Mouse (Mus musculus): ENCODE results near the gene G3bp2.

DNA sequence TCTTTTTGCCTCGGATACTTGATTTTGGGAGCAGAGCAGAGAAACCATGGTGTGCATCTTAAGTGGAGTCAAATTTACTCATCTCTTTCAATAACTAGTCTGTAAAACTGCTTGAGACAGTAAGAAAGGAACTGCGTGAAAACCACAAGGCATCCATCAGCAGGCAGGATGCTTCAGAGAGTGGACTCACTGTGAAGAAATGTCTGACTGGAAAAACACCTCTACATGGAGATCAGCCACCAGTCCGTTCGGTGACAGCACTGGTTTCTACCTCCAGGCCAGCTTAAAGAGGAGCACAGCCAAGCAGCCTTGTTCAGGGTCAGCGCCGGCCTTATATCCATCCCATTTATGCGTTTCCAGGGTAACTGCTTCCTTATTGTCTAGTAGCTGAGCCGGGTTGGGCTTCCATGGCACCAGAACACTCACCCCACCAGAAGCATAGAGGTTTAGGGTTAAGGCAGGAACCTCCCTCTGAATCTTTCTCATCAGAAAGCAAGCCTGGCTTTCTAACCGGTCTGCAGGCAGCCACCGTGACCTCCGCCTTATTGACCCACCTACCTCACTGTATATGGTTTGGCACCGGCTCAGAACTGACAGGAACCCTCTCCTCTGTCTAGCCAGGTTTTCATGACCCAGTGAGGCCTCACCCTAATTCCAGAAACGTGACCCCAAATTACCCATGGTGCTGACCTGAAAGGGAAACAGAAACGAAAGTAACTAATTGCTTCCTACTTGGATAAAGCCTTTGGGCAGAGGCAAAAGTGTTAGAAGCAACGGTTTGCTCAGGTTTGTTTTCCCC is 9.9 kb upstream of the G3bp2 start:
- TF ChIP-seq POLR2A (IDR thresholded peaks at IDR 0.05; ENCODE audit: borderline replicate concordance, extremely low read depth, insufficient read depth, insufficient read length, poor library complexity, severe bottlenecking) (no peak), CTCF (IDR thresholded peaks at IDR 0.05; ENCODE audit: borderline replicate concordance, extremely low read depth, insufficient read depth, insufficient read length) (no peak)

Measured in brain, embryonic 14.5 days (tissue).